10 mouse cellular contexts compared by ENCODE assay signal in the genomic region with DNA sequence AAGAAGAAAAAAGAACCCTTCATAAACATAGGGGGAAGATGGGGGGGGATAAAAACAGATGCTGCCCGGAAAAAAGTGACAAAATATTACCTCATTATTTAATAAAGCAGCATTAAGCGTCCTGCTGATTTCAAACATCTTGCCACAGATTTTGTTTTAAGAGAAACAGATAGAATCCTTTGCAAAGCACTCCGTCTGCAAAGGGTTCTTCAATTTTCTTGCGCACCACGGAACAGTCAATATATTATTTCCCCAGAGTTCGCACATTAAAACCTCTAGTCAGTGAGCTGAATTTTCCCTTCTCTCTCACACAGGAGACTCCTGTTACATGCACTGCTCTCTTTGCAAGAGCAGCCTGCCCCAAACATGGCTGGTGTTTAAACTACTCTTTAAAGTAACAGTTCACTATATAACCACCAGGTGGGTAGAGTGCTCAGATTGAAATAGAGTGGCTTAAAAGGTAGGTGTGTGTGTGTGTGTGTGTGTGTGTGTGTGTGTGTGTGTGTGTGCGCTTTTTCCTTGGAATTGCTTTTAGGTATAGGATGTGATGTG.
DNase-seq lines count a peak whose midpoint lies in the region; ATAC-seq and TF ChIP-seq lines count a peak whose summit lies in the region.
"Had no signal": no experiment of that assay in that cellular context is flagged by ENCODE, and none has a peak within 500 bp of the region (broad histone marks: within the 10 kb centered on the region; RNA-seq: fewer than 3 reads in every experiment).

No protein-coding gene starts in this region.

- ATAC-seq in forebrain, embryonic 11.5 days (replicated peaks; ENCODE audit: low FRiP score) = peak; percentile 35; the same call in 1 of the 2 replicates

- no peak overlapping the region; the same call in 1 of the 2 replicates for H3K9ac ChIP-seq in forebrain, embryonic 11.5 days (ENCODE audit: low read length)
- H3K9ac ChIP-seq: liver, embryonic 13.5 days had no signal

- H3K27me3 ChIP-seq in forebrain, embryonic 11.5 days (ENCODE audit: control insufficient read depth, insufficient read depth, low read length) = no peaks in the 10 kb centered on the region
- peaks cover 50% of the 10 kb centered on the region for H3K27me3 ChIP-seq in midbrain, embryonic 10.5 days (ENCODE audit: low read depth, poor library complexity, severe bottlenecking)
- H3K27me3 ChIP-seq: liver, embryonic 13.5 days had no signal

- peaks cover 7% of the 10 kb centered on the region; the same call in 1 of the 2 replicates for H3K4me1 ChIP-seq in forebrain, embryonic 11.5 days (replicated peaks; ENCODE audit: control insufficient read depth, insufficient read depth, low read length)
- peaks cover 76% of the 10 kb centered on the region for H3K4me1 ChIP-seq in midbrain, embryonic 10.5 days
- H3K4me1 ChIP-seq: liver, embryonic 13.5 days had no signal

- H3K36me3 ChIP-seq in forebrain, embryonic 11.5 days (ENCODE audit: control insufficient read depth, insufficient read depth, low read length) = no peaks in the 10 kb centered on the region
- H3K36me3 ChIP-seq in midbrain, embryonic 10.5 days = no peaks in the 10 kb centered on the region
- H3K36me3 ChIP-seq: liver, embryonic 13.5 days had no signal

- 70% methylated on average over 7 of the region's 7 CpGs for WGBS in forebrain, embryonic 11.5 days
- 75% methylated on average over 7 of the region's 7 CpGs for WGBS in midbrain, embryonic 10.5 days

- intact Hi-C loops in gastrocnemius, postnatal 14 days (cut with DNase I; ENCODE audit: low total_unique reads) = no loop called here

- no peak overlapping the region for H3K4me3 ChIP-seq in forebrain, embryonic 11.5 days (ENCODE audit: low read depth, low read length)
- peak overlapping the region; percentile 44; the same call in 1 of the 2 replicates for H3K4me3 ChIP-seq in midbrain, embryonic 10.5 days
- H3K4me3 ChIP-seq: liver, embryonic 13.5 days; myocyte had no signal

- peak overlapping the region; percentile 15; the same call in 1 of the 2 replicates for H3K4me2 ChIP-seq in forebrain, embryonic 11.5 days (ENCODE audit: low read depth, low read length, severe bottlenecking)
- H3K4me2 ChIP-seq: liver, embryonic 13.5 days had no signal

- TF ChIP-seq CTCF in brain, embryonic 14.5 days (IDR thresholded peaks at IDR 0.05; ENCODE audit: borderline replicate concordance, extremely low read depth, insufficient read depth, insufficient read length) = peak; percentile 24; the same call in 1 of the 2 replicates

- no peak for TF ChIP-seq POLR2A in brain, embryonic 14.5 days (IDR thresholded peaks at IDR 0.05; ENCODE audit: borderline replicate concordance, extremely low read depth, insufficient read depth, insufficient read length, poor library complexity, severe bottlenecking)

- no peaks in the 10 kb centered on the region for H3K9me3 ChIP-seq in forebrain, embryonic 11.5 days (ENCODE audit: control insufficient read depth, low read length)
- no peaks in the 10 kb centered on the region for H3K9me3 ChIP-seq in midbrain, embryonic 10.5 days (replicated peaks)
- H3K9me3 ChIP-seq: liver, embryonic 13.5 days had no signal

- DNase-seq in ES-CJ7 (ENCODE audit: low read depth, low spot score) (peak; percentile 32), adipocyte (ENCODE audit: low spot score) (no peak)
- peak; percentile 82 for DNase-seq in brain, embryonic 14.5 days (ENCODE audit: low read depth)
- no peak for DNase-seq in forebrain, embryonic 11.5 days (ENCODE audit: low spot score)
- no peak for DNase-seq in midbrain, embryonic 10.5 days (ENCODE audit: low spot score)
- DNase-seq in gastrocnemius, postnatal 14 days = no peak
- DNase-seq in lung, postnatal 14 days = no peak
- DNase-seq: kidney, postnatal 14 days; liver, embryonic 13.5 days had no signal

- H3K27ac ChIP-seq in forebrain, embryonic 11.5 days (ENCODE audit: low read depth, low read length) = no peak overlapping the region; the same call in 1 of the 2 replicates
- H3K27ac ChIP-seq in midbrain, embryonic 10.5 days (replicated peaks) = peak overlapping the region; percentile 81
- H3K27ac ChIP-seq: liver, embryonic 13.5 days had no signal

Comparison
In these comparisons a context has a peak if more than half of its experiments do, and no peak if none do; other contexts are left out.
1. DNase-seq: peak in ES-CJ7 (single experiment) and brain, embryonic 14.5 days (single experiment); none in forebrain, embryonic 11.5 days (single experiment), midbrain, embryonic 10.5 days (single experiment), gastrocnemius, postnatal 14 days (single experiment), lung, postnatal 14 days (single experiment) and adipocyte (single experiment).